Mouse (Mus musculus) neural tube, embryonic 12.5 days (tissue): ENCODE data around the gene Naa40. TPM values are rescaled to one million over a fixed set of nuclear protein-coding genes. Genes with fewer than 3 reads are reported as not detected.

Experiments
- polyA plus RNA-seq: library from polyadenylated mRNA; unstranded; fragments of >200 nt; fragmentation: Nextera tagmentation; extraction: Ambion mirVana; gene quantifications from 2 replicates; pipeline ENCODE4 v1.2.1, GENCODE M21; 2016

Naa40 gene
- polyA plus RNA-seq, 1 experiment from 2014 or later = 76.0 TPM

Other genes with a start within 250 kb of the Naa40 start
- gene Dnajc4, start 248.6 kb downstream of the Naa40 start, polyA plus RNA-seq = 22.0 and 22.9 TPM in 2 replicates
- gene Nudt22, start 245.1 kb downstream of the Naa40 start, polyA plus RNA-seq = 19.5 and 25.2 TPM in 2 replicates
- gene Trpt1, start 245.1 kb downstream of the Naa40 start, polyA plus RNA-seq = 12.7 and 13.7 TPM in 2 replicates
- gene Fermt3, start 221.7 kb downstream of the Naa40 start, polyA plus RNA-seq = 6.5 and 6.9 TPM in 2 replicates
- 278 and 294 TPM in 2 replicates for gene Stip1, start 201.2 kb downstream of the Naa40 start, polyA plus RNA-seq
- 3.4 and 5.2 TPM in 2 replicates for gene Macrod1, start 184.4 kb downstream of the Naa40 start, polyA plus RNA-seq
- 7.0 and 9.9 TPM in 2 replicates for gene Flrt1, start 135.5 kb downstream of the Naa40 start, polyA plus RNA-seq
- gene Otub1, start 34.9 kb downstream of the Naa40 start, polyA plus RNA-seq = 244 and 249 TPM in 2 replicates
- gene Cox8a, start 23.6 kb downstream of the Naa40 start, polyA plus RNA-seq = 822 and 941 TPM in 2 replicates
- 75.5 and 84.8 TPM in 2 replicates for gene Rcor2, start 26.1 kb upstream of the Naa40 start, polyA plus RNA-seq
- gene Mark2, start 100.7 kb upstream of the Naa40 start, polyA plus RNA-seq = 62.3 and 72.0 TPM in 2 replicates
- 42.8 and 46.6 TPM in 2 replicates for gene Spindoc, start 141.8 kb upstream of the Naa40 start, polyA plus RNA-seq
- 21.6 and 22.7 TPM in 2 replicates for gene 2700081O15Rik, start 176.4 kb upstream of the Naa40 start, polyA plus RNA-seq
- 390 and 430 TPM in 2 replicates for gene Rtn3, start 242.1 kb upstream of the Naa40 start, polyA plus RNA-seq